Mouse (Mus musculus) hindbrain, embryonic 16.5 days (tissue): ENCODE results near the gene Atmin. TPM values are rescaled to one million over a fixed set of nuclear protein-coding genes. Genes with fewer than 3 reads are reported as not detected.
A peak's percentile ranks its signal among the peaks of the same experiment; 100 is the strongest.

Experiments
- ATAC-seq: fragments of 200-750 bp; cut with Nextera tagmentation; 2 replicates; pipeline ENCODE4 v1.8.0; 2017; ENCODE audit warnings: moderate TSS enrichment, moderate library complexity
- H3K27ac ChIP-seq: fragments of 300-500 bp; sonication (generic); 2 replicates; pipeline ENCODE4 v1.5.1; 2014; ENCODE audit warnings: low read depth, mild to moderate bottlenecking, control low read depth, low read length, moderate library complexity
- H3K27me3 ChIP-seq: fragments of 300-500 bp; sonication (generic); replicated peaks from 2 replicates; pipeline ENCODE4 v1.6.1; 2014; ENCODE audit warnings: low read length; ENCODE audit not compliant: control insufficient read depth, insufficient read depth
- H3K36me3 ChIP-seq: fragments of 300-500 bp; sonication (generic); 2 replicates; pipeline ENCODE4 v1.6.1; 2014; ENCODE audit warnings: mild to moderate bottlenecking, low read length, moderate library complexity, mixed read lengths; ENCODE audit not compliant: control insufficient read depth, insufficient read depth
- H3K4me1 ChIP-seq: fragments of 300-500 bp; sonication (generic); 2 replicates; pipeline ENCODE4 v1.6.1; 2014; ENCODE audit warnings: low read depth, low read length; ENCODE audit not compliant: control insufficient read depth, insufficient read depth
- H3K4me2 ChIP-seq: fragments of 300-500 bp; sonication (generic); 2 replicates; pipeline ENCODE4 v1.6.1; 2014; ENCODE audit warnings: mild to moderate bottlenecking, low read length, control low read depth, moderate library complexity
- H3K4me3 ChIP-seq: fragments of 300-500 bp; sonication (generic); 2 replicates; pipeline ENCODE4 v1.5.1; 2014; ENCODE audit warnings: mild to moderate bottlenecking, low read length, control low read depth, moderate library complexity
- H3K9ac ChIP-seq: fragments of 300-500 bp; sonication (generic); 2 replicates; pipeline ENCODE4 v1.6.1; 2014; ENCODE audit warnings: low read depth, mild to moderate bottlenecking, control low read depth, low read length, moderate library complexity
- H3K9me3 ChIP-seq: fragments of 300-500 bp; sonication (generic); 2 replicates; pipeline ENCODE4 v1.6.1; 2014; ENCODE audit warnings: mild to moderate bottlenecking, low read length, moderate library complexity; ENCODE audit not compliant: control insufficient read depth
- WGBS: fragments of 180-500 bp; shearing (Covaris S2); extraction: QIAGEN DNeasy Blood & Tissue Kit; methylation state at CpG from one replicate; pipeline ENCODE4 v1.1.7; 2014; 5-methylcytosine and 5-hydroxymethylcytosine counted together
- polyA plus RNA-seq: library from polyadenylated mRNA; unstranded; fragments of >200 nt; fragmentation: Nextera tagmentation; extraction: Ambion mirVana; gene quantifications from 2 replicates; pipeline ENCODE4 v1.2.1, GENCODE M21; 2015

Gene Atmin
- 17.9 and 22.4 TPM in 2 replicates for polyA plus RNA-seq

GRCm38 (mm10) chr8:116943161-116943554, at the start of gene Atmin:
TSS of gene Atmin (plus strand) at chr8:116943393.
- peak within 1 kb of the TSS; percentile 86 for H3K4me2 ChIP-seq
- H3K36me3 ChIP-seq: no peaks in the 10 kb centered on the region
- peak within 1 kb of the TSS; percentile 90 for H3K4me3 ChIP-seq
- no peaks in the 10 kb centered on the region for H3K9me3 ChIP-seq
- H3K27me3 ChIP-seq: no peaks in the 10 kb centered on the region
- under 1% methylated on average over 46 of the region's 46 CpGs for WGBS
- ATAC-seq: peak; percentile 88
- peak within 1 kb of the TSS; percentile 92 for H3K9ac ChIP-seq
- peaks cover 16% of the 10 kb centered on the region for H3K4me1 ChIP-seq
- H3K27ac ChIP-seq: peak within 1 kb of the TSS; percentile 81

- H3K36me3 ChIP-seq: 0 out of 2 replicates have a peak, but pooled peaks cover 2% of the 10 kb centered on the region
- H3K27ac ChIP-seq: no peak overlapping the region
- H3K9me3 ChIP-seq: peaks cover 3% of the 10 kb centered on the region; the same call in 1 of the 2 replicates
- WGBS: 90% methylated on average over 11 of the region's 11 CpGs
- no peak overlapping the region for H3K4me2 ChIP-seq
- no peaks in the 10 kb centered on the region for H3K27me3 ChIP-seq
- no peak for ATAC-seq
- no peak overlapping the region for H3K4me3 ChIP-seq
- no peaks in the 10 kb centered on the region for H3K4me1 ChIP-seq
- H3K9ac ChIP-seq: no peak overlapping the region
Observed at GRCm38 (mm10) chr8:116893938-116894337, 49.3 kb upstream of the Atmin start.

GRCm38 (mm10) chr8:116895521-116895920, 47.7 kb upstream of the Atmin start:
- H3K4me3 ChIP-seq: no peak overlapping the region
- 0 out of 2 replicates have a peak, but pooled peaks cover 2% of the 10 kb centered on the region for H3K36me3 ChIP-seq
- no peaks in the 10 kb centered on the region for H3K27me3 ChIP-seq
- WGBS: 96% methylated on average over 6 of the region's 6 CpGs
- H3K4me2 ChIP-seq: no peak overlapping the region
- no peak overlapping the region for H3K9ac ChIP-seq
- H3K4me1 ChIP-seq: no peaks in the 10 kb centered on the region
- ATAC-seq: no peak
- no peak overlapping the region for H3K27ac ChIP-seq
- peaks cover 3% of the 10 kb centered on the region; the same call in 1 of the 2 replicates for H3K9me3 ChIP-seq

- Histone ChIP-seq H3K4me1 (no peaks in the 10 kb centered on the region), H3K4me3 (no peak overlapping the region), H3K27ac (no peak overlapping the region), H3K9ac (no peak overlapping the region), H3K4me2 (no peak overlapping the region), H3K36me3 (no peaks in the 10 kb centered on the region), H3K9me3 (no peaks in the 10 kb centered on the region), H3K27me3 (no peaks in the 10 kb centered on the region)
- ATAC-seq: no peak
- over 99% methylated on average over 4 of the region's 4 CpGs for WGBS
Observed at GRCm38 (mm10) chr8:116904736-116905135, 38.5 kb upstream of the Atmin start.

GRCm38 (mm10) chr8:116905252-116905651, 37.9 kb upstream of the Atmin start:
- H3K9ac ChIP-seq: no peak overlapping the region
- no peak overlapping the region for H3K27ac ChIP-seq
- no peaks in the 10 kb centered on the region for H3K4me1 ChIP-seq
- no peaks in the 10 kb centered on the region for H3K9me3 ChIP-seq
- H3K36me3 ChIP-seq: no peaks in the 10 kb centered on the region
- 84% methylated on average over 4 of the region's 4 CpGs for WGBS
- no peak overlapping the region for H3K4me2 ChIP-seq
- ATAC-seq: no peak
- H3K27me3 ChIP-seq: no peaks in the 10 kb centered on the region
- H3K4me3 ChIP-seq: no peak overlapping the region

GRCm38 (mm10) chr8:116905836-116906235, 37.4 kb upstream of the Atmin start:
- H3K27ac ChIP-seq: no peak overlapping the region
- no peaks in the 10 kb centered on the region for H3K9me3 ChIP-seq
- no peaks in the 10 kb centered on the region for H3K27me3 ChIP-seq
- H3K4me3 ChIP-seq: no peak overlapping the region
- H3K4me1 ChIP-seq: no peaks in the 10 kb centered on the region
- no peak overlapping the region for H3K9ac ChIP-seq
- ATAC-seq: no peak
- H3K4me2 ChIP-seq: no peak overlapping the region
- WGBS: 97% methylated on average over 4 of the region's 4 CpGs
- H3K36me3 ChIP-seq: no peaks in the 10 kb centered on the region

GRCm38 (mm10) chr8:116921005-116921336, 22.2 kb upstream of the Atmin start:
- H3K4me3 ChIP-seq: peak overlapping the region; percentile 84
- WGBS: under 1% methylated on average over 21 of the region's 22 CpGs
- no peaks in the 10 kb centered on the region for H3K27me3 ChIP-seq
- H3K9me3 ChIP-seq: no peaks in the 10 kb centered on the region
- H3K36me3 ChIP-seq: no peaks in the 10 kb centered on the region
- peak overlapping the region; percentile 72 for H3K9ac ChIP-seq
- H3K4me2 ChIP-seq: peak overlapping the region; percentile 88
- ATAC-seq: peak; percentile 67
- H3K4me1 ChIP-seq: peaks cover 9% of the 10 kb centered on the region
- peak overlapping the region; percentile 87 for H3K27ac ChIP-seq

- peak within 1 kb of the TSS; percentile 84 for H3K4me3 ChIP-seq
- no peaks in the 10 kb centered on the region for H3K9me3 ChIP-seq
- H3K4me2 ChIP-seq: peak within 1 kb of the TSS; percentile 88
- ATAC-seq: peak; percentile 96
- H3K27ac ChIP-seq: peak within 1 kb of the TSS; percentile 87
- no peaks in the 10 kb centered on the region for H3K27me3 ChIP-seq
- H3K4me1 ChIP-seq: peaks cover 9% of the 10 kb centered on the region
- under 1% methylated on average over 55 of the region's 57 CpGs for WGBS
- no peaks in the 10 kb centered on the region for H3K36me3 ChIP-seq
- H3K9ac ChIP-seq: peak within 1 kb of the TSS; percentile 72
Observed at GRCm38 (mm10) chr8:116921337-116922059, 21.7 kb upstream of the Atmin start, which contains the start of the genes Cmc2 and Cenpn. TSS of gene Cmc2 (minus strand) at chr8:116921455. TSS of gene Cenpn (plus strand) at chr8:116921730.

GRCm38 (mm10) chr8:116922060-116922757, 21.0 kb upstream of the Atmin start:
- Histone ChIP-seq H3K4me2 (peak overlapping the region; percentile 88), H3K9ac (peak overlapping the region; percentile 72), H3K27me3 (no peaks in the 10 kb centered on the region), H3K4me1 (peaks cover 9% of the 10 kb centered on the region), H3K27ac (peak overlapping the region; percentile 87; the same call in 1 of the 2 replicates), H3K36me3 (no peaks in the 10 kb centered on the region), H3K4me3 (peak overlapping the region; percentile 84), H3K9me3 (no peaks in the 10 kb centered on the region)
- no peak for ATAC-seq
- WGBS: 35% methylated on average over 17 of the region's 17 CpGs
